ENCODE assay signal across 10 mouse cellular contexts in the genomic region with DNA sequence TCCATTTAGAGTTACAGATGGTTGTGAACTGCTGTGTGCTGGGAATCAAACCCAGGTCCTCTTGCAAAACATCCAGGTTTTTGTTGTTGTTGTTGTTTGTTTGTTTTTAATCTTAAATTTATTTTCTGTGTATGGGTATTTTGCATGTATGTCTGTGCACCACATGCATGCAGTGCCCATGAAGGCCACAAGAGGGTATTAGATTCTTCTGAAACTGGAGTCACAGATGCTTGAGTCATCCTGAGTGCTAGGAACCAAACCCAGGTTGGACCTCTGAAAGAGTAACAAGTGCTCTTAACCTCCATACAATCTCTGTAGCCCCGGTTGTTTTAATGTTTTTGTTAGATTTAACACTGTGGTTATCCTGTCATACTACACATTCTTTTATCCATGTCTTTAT. TPM values are rescaled to one million over a fixed set of nuclear protein-coding genes. Genes with fewer than 3 reads are reported as not detected.
DNase-seq lines count a peak whose midpoint lies in the region; ATAC-seq and TF ChIP-seq lines count a peak whose summit lies in the region.
"Had no signal": no experiment of that assay in that cellular context is flagged by ENCODE, and none has a peak within 500 bp of the region (broad histone marks: within the 10 kb centered on the region; RNA-seq: fewer than 3 reads in every experiment).

No protein-coding gene starts in this region.

- no peak overlapping the region for H3K4me3 ChIP-seq in liver, embryonic 14.5 days (ENCODE audit: insufficient read depth in 1 of 2, low read depth in 2 of 2, low read length in 2 of 2)
- no peak overlapping the region for H3K4me3 ChIP-seq in liver, embryonic 11.5 days (ENCODE audit: low read depth, low read length)
- no peak overlapping the region for H3K4me3 ChIP-seq in E14TG2a.4 (replicated peaks; ENCODE audit: low read length)
- H3K4me3 ChIP-seq: heart, embryonic 15.5 days; myocyte had no signal

- TF ChIP-seq CTCF in liver, embryonic 14.5 days (IDR thresholded peaks at IDR 0.05; ENCODE audit: low read depth): peak; percentile 34; the same call in 1 of the 2 replicates
- TF ChIP-seq CTCF in E14TG2a.4 (conservative IDR thresholded peaks at IDR 0.05; ENCODE audit: low read length): peak; percentile 72

- no peaks in the 10 kb centered on the region for H3K27me3 ChIP-seq in liver, embryonic 14.5 days (ENCODE audit: control insufficient read depth, insufficient read depth, low read length)
- H3K27me3 ChIP-seq in liver, embryonic 11.5 days (replicated peaks; ENCODE audit: control insufficient read depth, insufficient read depth, low read length): no peaks in the 10 kb centered on the region
- H3K27me3 ChIP-seq in E14TG2a.4 (ENCODE audit: insufficient read depth, low read length): no peaks in the 10 kb centered on the region
- H3K27me3 ChIP-seq: heart, embryonic 15.5 days had no signal

- no peaks in the 10 kb centered on the region for H3K4me1 ChIP-seq in liver, embryonic 14.5 days (replicated peaks; ENCODE audit: control insufficient read depth in 2 of 2, insufficient read depth in 2 of 2, low read length in 1 of 2)
- no peaks in the 10 kb centered on the region for H3K4me1 ChIP-seq in liver, embryonic 11.5 days (replicated peaks; ENCODE audit: control insufficient read depth, insufficient read depth, low read length)
- 0 out of 2 replicates have a peak, but pooled peaks cover 2% of the 10 kb centered on the region for H3K4me1 ChIP-seq in E14TG2a.4 (replicated peaks; ENCODE audit: low read depth, low read length)
- H3K4me1 ChIP-seq: heart, embryonic 15.5 days had no signal

- H3K9me3 ChIP-seq in liver, embryonic 14.5 days (ENCODE audit: control insufficient read depth, low read length): no peaks in the 10 kb centered on the region
- no peaks in the 10 kb centered on the region for H3K9me3 ChIP-seq in liver, embryonic 11.5 days (ENCODE audit: control insufficient read depth, low read length)
- no peaks in the 10 kb centered on the region for H3K9me3 ChIP-seq in E14TG2a.4 (ENCODE audit: low read length)
- H3K9me3 ChIP-seq: heart, embryonic 15.5 days had no signal

- H3K4me2 ChIP-seq in liver, embryonic 14.5 days (ENCODE audit: low read depth): no peak overlapping the region
- no peak overlapping the region for H3K4me2 ChIP-seq in liver, embryonic 11.5 days
- H3K4me2 ChIP-seq: heart, embryonic 15.5 days had no signal

- TF ChIP-seq EP300 in liver, embryonic 14.5 days (IDR thresholded peaks at IDR 0.05; ENCODE audit: low read depth): no peak

- H3K27ac ChIP-seq in liver, embryonic 14.5 days: no peak overlapping the region
- H3K27ac ChIP-seq in liver, embryonic 11.5 days (ENCODE audit: low read depth, low read length): no peak overlapping the region
- H3K27ac ChIP-seq: heart, embryonic 15.5 days had no signal

- peaks cover 91% of the 10 kb centered on the region for H3K36me3 ChIP-seq in liver, embryonic 14.5 days (replicated peaks; ENCODE audit: control insufficient read depth, insufficient read depth, low read depth)
- H3K36me3 ChIP-seq in liver, embryonic 11.5 days (ENCODE audit: control insufficient read depth, insufficient read depth, low read length): peaks cover 59% of the 10 kb centered on the region
- H3K36me3 ChIP-seq in E14TG2a.4 (ENCODE audit: insufficient read depth, low read length): peaks cover 98% of the 10 kb centered on the region

- ATAC-seq in CD4-positive, CD25-positive, alpha-beta regulatory T cell, adult 4 months: no peak
- no peak for ATAC-seq in liver, embryonic 14.5 days (ENCODE audit: insufficient read depth)
- ATAC-seq in liver, embryonic 11.5 days (replicated peaks; ENCODE audit: low FRiP score): no peak
- peak; percentile 65; the same call in 1 of the 2 replicates for ATAC-seq in megakaryocyte-erythroid progenitor cell, adult 5-6 weeks (replicated peaks; ENCODE audit: low FRiP score, low TSS enrichment, poor library complexity, severe bottlenecking)

- H3K9ac ChIP-seq in liver, embryonic 14.5 days (replicated peaks): no peak overlapping the region
- no peak overlapping the region for H3K9ac ChIP-seq in liver, embryonic 11.5 days (ENCODE audit: low read depth, low read length)
- H3K9ac ChIP-seq: heart, embryonic 15.5 days had no signal

- DNase-seq in CD4-positive, CD25-positive, alpha-beta regulatory T cell, adult 2 months (ENCODE audit: low read depth, low spot score): peak; percentile 45
- no peak for DNase-seq in liver, embryonic 14.5 days (ENCODE audit: low read depth in 3 of 3, low spot score in 3 of 3)
- no peak for DNase-seq in liver, embryonic 11.5 days (ENCODE audit: low spot score)
- DNase-seq in layer of hippocampus, adult 9-10 months (ENCODE audit: low spot score): no peak
- no peak for DNase-seq in Muller cell, postnatal 12 days (ENCODE audit: inconsistent ontology term)

- 85% methylated on average over 1 of the region's 1 CpGs for WGBS in liver, embryonic 14.5 days (ENCODE audit: insufficient replicate concordance)
- 90% methylated on average over 1 of the region's 1 CpGs for WGBS in liver, embryonic 11.5 days

RNA-seq across cellular contexts. Expression of a gene that starts 21.1 kb away (rescaled TPM):
- polyA plus RNA-seq in CD4-positive, CD25-positive, alpha-beta regulatory T cell, adult 4 months (2017; shearing (Covaris generic)): 10 to 100 TPM; 25.2 to 25.4 TPM
- 14.3 and 20.7 TPM in 2 replicates for polyA plus RNA-seq in liver, embryonic 14.5 days (2012; rRNA removed)
- polyA plus RNA-seq in liver, embryonic 14.5 days (2014; fragmentation: Nextera tagmentation; extraction: Ambion mirVana): 18.2 and 22.3 TPM in 2 replicates
- polyA plus RNA-seq in liver, embryonic 11.5 days (2014; fragmentation: Nextera tagmentation; extraction: Ambion mirVana): 47.2 and 50.8 TPM in 2 replicates
- 128 and 135 TPM in 2 replicates for total RNA-seq in megakaryocyte-erythroid progenitor cell, adult 5-6 weeks (2014; fragmentation: Nextera tagmentation)
- total RNA-seq in megakaryocyte-erythroid progenitor cell, adult 5-6 weeks (2017): 154 and 160 TPM in 2 replicates

RNA-seq across cellular contexts. Expression of a gene that starts 40.1 kb away (rescaled TPM):
- 10 to 100 TPM; 47.1 to 79.6 TPM for polyA plus RNA-seq in CD4-positive, CD25-positive, alpha-beta regulatory T cell, adult 4 months (2017; shearing (Covaris generic))
- polyA plus RNA-seq in liver, embryonic 14.5 days (2012; rRNA removed): 9.7 and 10.0 TPM in 2 replicates
- polyA plus RNA-seq in liver, embryonic 14.5 days (2014; fragmentation: Nextera tagmentation; extraction: Ambion mirVana): 25.6 and 26.7 TPM in 2 replicates
- polyA plus RNA-seq in liver, embryonic 11.5 days (2014; fragmentation: Nextera tagmentation; extraction: Ambion mirVana): 52.5 and 52.9 TPM in 2 replicates
- total RNA-seq in megakaryocyte-erythroid progenitor cell, adult 5-6 weeks (2014; fragmentation: Nextera tagmentation): 37.2 and 48.3 TPM in 2 replicates
- total RNA-seq in megakaryocyte-erythroid progenitor cell, adult 5-6 weeks (2017): 25.1 and 33.3 TPM in 2 replicates

RNA-seq across cellular contexts. Expression of a gene that starts 42.8 kb away (rescaled TPM):
- polyA plus RNA-seq in CD4-positive, CD25-positive, alpha-beta regulatory T cell, adult 4 months (2017; shearing (Covaris generic)): not detected
- 0.19 and 0.24 TPM in 2 replicates for polyA plus RNA-seq in liver, embryonic 14.5 days (2012; rRNA removed)
- polyA plus RNA-seq in liver, embryonic 14.5 days (2014; fragmentation: Nextera tagmentation; extraction: Ambion mirVana): 0.25 TPM in 1 of 2 replicates, not detected in the other
- 0.47 and 0.58 TPM in 2 replicates for polyA plus RNA-seq in liver, embryonic 11.5 days (2014; fragmentation: Nextera tagmentation; extraction: Ambion mirVana)
- total RNA-seq in megakaryocyte-erythroid progenitor cell, adult 5-6 weeks (2014; fragmentation: Nextera tagmentation): 0.30 and 0.37 TPM in 2 replicates
- 0.38 TPM in 1 of 2 replicates, not detected in the other for total RNA-seq in megakaryocyte-erythroid progenitor cell, adult 5-6 weeks (2017)

RNA-seq across cellular contexts. Expression of a gene that starts 58.7 kb away (rescaled TPM):
- polyA plus RNA-seq in CD4-positive, CD25-positive, alpha-beta regulatory T cell, adult 4 months (2017; shearing (Covaris generic)): 1 to 10 TPM; 4.8 to 5.3 TPM
- 4.4 and 5.5 TPM in 2 replicates for polyA plus RNA-seq in liver, embryonic 14.5 days (2012; rRNA removed)
- 9.8 and 10.2 TPM in 2 replicates for polyA plus RNA-seq in liver, embryonic 14.5 days (2014; fragmentation: Nextera tagmentation; extraction: Ambion mirVana)
- polyA plus RNA-seq in liver, embryonic 11.5 days (2014; fragmentation: Nextera tagmentation; extraction: Ambion mirVana): 24.6 and 29.2 TPM in 2 replicates
- total RNA-seq in megakaryocyte-erythroid progenitor cell, adult 5-6 weeks (2014; fragmentation: Nextera tagmentation): 11.6 and 13.3 TPM in 2 replicates
- total RNA-seq in megakaryocyte-erythroid progenitor cell, adult 5-6 weeks (2017): 19.8 and 20.4 TPM in 2 replicates
